Mouse (Mus musculus) adrenal gland, postnatal 4 days (tissue): ENCODE results near the gene Vax2. TPM values are rescaled to one million over a fixed set of nuclear protein-coding genes. Genes with fewer than 3 reads are reported as not detected.

Experiments
- DNase-seq, 2 experiments: peaks; one replicate each; pipeline ENCODE4 v3.0.0; 2021 to 2022; ENCODE audit warnings: low spot score in 2 of 2, mixed read lengths in 2 of 2
- total RNA-seq, 2 experiments: library from RNA; stranded (reverse); gene quantifications; 2 replicates each; pipeline ENCODE4 v1.2.3; 2021

The Vax2 gene
- total RNA-seq, 2 experiments from 2014 or later: not detected

DNA sequence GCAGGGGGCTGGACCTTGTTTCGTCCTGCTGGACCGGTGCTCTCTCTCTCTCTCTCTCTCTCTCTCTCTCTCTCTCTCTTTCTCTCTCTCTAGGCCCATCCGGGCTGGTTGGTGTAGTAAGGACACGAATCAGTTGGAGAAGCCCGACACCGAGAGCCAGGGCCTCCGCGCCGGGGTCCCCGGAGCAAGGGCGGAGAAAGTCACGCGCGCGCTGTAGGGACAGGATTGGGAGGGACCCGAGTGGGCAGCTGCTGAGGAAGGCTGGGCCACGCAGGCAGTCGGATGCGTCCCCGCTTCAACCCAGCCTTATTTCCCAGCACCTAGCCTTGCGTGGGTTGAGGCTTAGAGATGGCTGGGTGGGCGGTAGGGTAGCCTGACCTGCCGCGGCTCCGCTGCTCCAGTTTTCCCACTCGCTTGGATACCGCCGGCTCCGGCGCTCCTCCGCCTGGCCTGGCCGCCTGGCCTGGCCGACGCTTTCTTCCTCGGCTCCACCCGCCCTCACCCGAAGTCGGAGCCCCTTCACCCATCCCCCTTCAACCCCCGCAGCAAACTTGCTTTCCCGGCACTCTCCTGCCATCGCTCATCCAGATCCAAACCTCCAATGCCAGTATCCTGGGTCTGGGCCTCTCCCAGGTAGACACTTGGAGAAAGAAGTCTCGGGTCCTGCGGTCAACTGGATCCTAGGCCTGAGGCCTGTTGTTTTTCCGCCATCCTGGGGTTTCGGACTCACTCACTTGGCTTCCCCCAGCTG, 836 bp downstream of the Vax2 start:
- no peak for DNase-seq

GRCm38 (mm10) chr6:83713271-83714136, 2.4 kb downstream of the Vax2 start:
- DNase-seq: no peak

DNA sequence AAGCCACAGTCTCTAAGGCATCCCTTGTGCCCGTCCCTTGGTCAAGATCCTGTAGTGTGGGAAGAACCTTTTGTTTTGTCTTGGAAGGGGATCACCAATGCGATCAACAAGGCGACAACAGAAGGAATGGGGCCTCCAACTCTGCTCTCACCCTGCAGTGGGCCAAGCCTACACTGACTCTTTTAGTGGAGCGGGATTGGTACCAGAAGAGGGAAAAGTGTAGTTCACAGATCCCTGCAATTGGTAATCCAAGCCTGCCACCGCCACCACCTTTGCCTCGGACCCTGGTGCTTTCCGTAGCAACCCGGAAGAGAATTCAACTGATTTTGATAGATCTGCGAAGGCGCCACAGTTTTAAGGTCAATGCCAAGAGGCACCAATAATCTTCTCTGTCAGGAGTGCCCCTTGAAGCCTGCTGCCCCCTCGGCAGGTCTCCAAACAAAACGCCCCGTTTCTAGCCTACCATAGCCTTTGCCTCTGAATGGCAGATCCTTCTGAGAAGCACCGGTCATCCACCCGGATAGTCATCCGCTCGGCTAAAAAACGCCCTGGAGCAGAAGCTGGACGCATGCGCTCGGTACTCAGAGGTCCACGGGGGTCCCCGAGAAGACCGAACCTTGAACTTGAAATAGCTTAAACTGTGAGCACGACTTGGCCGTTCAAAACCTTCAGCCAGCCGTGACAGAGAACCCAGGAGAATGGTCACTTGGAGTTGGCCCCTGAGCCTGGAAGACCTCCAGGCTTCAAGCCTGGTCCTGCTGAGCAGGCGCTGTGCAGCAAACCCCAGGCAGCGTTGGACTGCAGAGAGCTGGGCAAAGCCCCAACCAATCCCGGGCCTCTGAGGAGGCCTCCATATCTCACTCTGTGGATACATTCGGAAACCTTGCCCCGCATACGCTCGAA, 3.4 kb downstream of the Vax2 start:
- no peak for DNase-seq

- DNase-seq: no peak
Observed at GRCm38 (mm10) chr6:83715461-83716196, 4.6 kb downstream of the Vax2 start.

- no peak for DNase-seq
Observed at GRCm38 (mm10) chr6:83717026-83717425, 6.0 kb downstream of the Vax2 start.

GRCm38 (mm10) chr6:83722526-83722925, 11.5 kb downstream of the Vax2 start:
- DNase-seq: no peak

GRCm38 (mm10) chr6:83727178-83727577, 16.1 kb downstream of the Vax2 start:
- DNase-seq: no peak

- no peak for DNase-seq
Observed at GRCm38 (mm10) chr6:83728488-83728887, 17.4 kb downstream of the Vax2 start.

DNA sequence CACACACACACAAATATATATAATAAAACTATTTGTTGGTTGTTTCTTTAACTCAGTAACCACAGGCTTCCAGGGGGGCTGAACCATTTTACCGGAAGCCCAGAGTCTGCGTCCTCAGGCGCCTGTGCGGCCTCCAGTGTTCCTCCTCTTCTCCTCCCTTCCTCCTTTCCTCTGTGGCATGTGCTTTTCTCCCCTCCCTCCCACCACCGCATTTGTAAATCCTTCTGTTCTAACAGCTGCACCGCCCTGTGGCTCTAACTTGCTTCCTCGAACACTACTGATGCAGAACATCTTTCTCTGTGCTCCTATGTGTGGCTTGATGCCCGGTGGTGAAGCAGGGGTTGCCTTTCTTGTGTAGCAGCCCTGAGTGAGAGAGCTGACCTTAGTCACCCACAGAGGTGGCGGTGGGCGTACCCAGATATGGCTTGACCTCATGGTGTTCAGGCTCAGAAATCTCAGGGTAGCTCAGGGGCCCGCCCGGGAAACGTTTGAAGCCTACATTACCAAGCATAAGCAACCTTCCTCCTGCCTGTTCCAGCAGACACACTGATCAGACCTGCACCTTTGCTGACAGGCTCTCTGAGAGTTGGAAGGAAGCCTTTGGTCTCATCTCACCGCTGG, 18.4 kb downstream of the Vax2 start:
- DNase-seq: no peak

- DNase-seq: peak in 1 of 2 experiments; percentile 35
Observed at GRCm38 (mm10) chr6:83731128-83731527, 20.1 kb downstream of the Vax2 start.

- no peak for DNase-seq
Observed at GRCm38 (mm10) chr6:83737311-83737710, 26.2 kb downstream of the Vax2 start.

- no peak for DNase-seq
Observed at GRCm38 (mm10) chr6:83738596-83738995, 27.5 kb downstream of the Vax2 start.

DNA sequence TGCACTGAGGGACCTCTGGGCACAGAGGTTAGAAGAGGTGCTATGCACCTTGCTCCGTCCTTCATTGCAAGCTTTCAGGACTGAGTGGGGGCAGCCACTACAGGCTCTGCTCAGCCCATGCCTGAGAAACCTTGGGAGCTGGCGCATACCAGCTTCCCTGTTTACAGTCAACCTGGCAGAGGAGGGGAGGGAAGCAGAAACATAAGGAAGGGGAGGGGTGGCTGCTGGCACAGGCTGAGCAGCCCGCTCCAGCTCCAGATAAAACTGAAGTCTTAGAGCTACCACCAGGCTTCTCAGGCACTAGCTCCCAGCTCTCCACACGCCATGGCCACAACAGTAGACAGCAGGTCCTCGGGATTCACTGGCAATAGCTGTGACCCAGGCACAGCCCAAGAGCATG, 31.7 kb downstream of the Vax2 start, which contains the start of gene Atp6v1b1:
TSS of gene Atp6v1b1 (plus strand) at position 230 of the 400 bp plus-strand sequence.
- DNase-seq: no peak

DNA sequence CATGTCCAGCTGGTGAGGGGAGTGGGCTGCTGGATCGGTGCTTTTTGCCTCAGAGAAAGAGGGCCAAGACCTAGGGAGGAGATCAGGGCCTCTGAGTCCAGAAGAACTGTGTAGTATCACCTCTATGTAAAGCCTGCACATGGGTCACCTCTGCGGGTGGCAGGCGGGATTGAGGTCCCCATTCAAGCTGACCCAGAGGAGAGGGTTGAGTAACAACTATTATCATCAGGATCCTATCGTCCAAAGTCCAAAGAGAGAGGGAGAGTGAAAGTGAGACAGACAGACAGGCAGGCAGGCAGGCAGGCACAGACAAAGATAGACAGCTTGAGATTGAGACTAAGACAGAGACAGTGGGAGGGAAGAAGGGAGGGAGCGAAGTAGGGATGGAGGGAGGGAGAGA, 32.1 kb downstream of the Vax2 start:
- DNase-seq: no peak

- no peak for DNase-seq
Observed at GRCm38 (mm10) chr6:83744126-83744525, 33.1 kb downstream of the Vax2 start.

DNA sequence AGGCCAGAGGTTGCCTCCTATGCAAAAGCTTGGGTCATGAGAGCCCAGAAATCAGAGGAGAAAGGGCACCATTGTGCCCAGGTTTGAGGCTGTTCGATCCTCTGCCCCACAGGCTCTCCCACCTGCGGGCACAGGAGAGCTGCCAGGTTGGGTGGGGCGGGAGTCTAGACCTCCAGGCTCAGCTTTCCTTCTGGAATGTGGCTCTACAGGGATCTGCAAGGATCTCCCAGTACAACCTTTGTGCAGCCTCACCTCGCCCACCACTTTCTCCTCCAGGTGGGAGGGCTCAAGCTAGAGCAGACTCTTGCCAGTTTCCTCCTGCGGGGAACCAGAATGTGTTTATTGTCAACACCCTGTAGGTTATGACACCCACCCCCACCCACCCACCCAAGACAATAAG, 33.5 kb downstream of the Vax2 start:
- no peak for DNase-seq

DNA sequence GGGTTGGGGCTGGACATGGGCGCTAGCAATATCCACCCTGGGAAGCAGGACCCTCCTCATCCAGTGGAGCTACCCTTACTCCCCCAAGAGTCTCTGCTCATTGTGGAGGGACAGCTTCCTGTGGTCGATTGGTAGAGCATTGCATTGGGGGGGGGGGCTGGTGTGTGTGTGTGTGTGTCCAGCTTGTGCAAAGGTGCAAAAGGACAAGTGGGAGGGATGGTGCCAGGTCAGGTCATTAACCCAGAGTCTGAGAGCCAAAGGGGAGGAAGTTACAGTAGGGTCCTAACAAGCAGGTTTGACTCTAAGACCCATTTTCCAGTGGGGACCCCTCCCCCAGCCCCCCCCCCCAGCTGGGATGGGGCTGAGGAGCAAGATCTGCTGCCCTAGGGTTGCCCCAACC, 34.4 kb downstream of the Vax2 start:
- DNase-seq: no peak

GRCm38 (mm10) chr6:83749286-83749685, 38.2 kb downstream of the Vax2 start:
- DNase-seq: no peak

- DNase-seq: peak in 1 of 2 experiments; percentile 23
Observed at GRCm38 (mm10) chr6:83750171-83750684, 39.2 kb downstream of the Vax2 start.

DNA sequence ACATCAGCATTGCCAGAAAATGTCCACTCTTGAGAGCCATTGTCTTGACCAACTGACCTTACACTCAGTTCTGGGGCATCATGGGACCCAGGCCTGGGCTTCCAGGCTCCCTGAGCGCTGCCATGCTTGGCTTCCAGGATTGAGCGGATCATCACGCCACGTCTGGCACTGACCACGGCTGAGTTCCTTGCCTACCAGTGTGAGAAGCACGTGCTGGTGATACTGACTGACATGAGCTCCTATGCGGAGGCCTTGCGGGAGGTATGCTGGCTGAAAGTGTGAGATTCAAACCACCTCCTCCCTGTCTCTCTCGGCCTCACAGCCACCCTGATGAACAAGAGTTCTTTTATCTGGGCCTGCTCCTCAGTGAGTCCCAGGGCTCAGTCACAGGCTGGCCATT, 45.0 kb downstream of the Vax2 start:
- DNase-seq: no peak
